Mouse (Mus musculus) neural tube, embryonic 11.5 days (tissue): ENCODE measurements at regions not wholly inside any gene's neighbourhood (a gene's known extent, or its start where the extent isn't known, plus 50 kb on each side); places are given as distances from the start of the nearest gene placed in this dataset.

Experiments used
- ATAC-seq: fragments of 200-750 bp; cut with Nextera tagmentation; 2 replicates; pipeline ENCODE4 v1.8.0; 2017; ENCODE audit warnings: moderate number of reproducible peaks, mild to moderate bottlenecking, moderate TSS enrichment, moderate library complexity; ENCODE audit not compliant: insufficient read depth, low FRiP score, low TSS enrichment
- DNase-seq: peaks from one replicate; pipeline ENCODE4 v3.0.0-alpha.2; 2015; ENCODE audit warnings: low spot score
- H3K27ac ChIP-seq: fragments of 300-500 bp; sonication (generic); 2 replicates; pipeline ENCODE4 v1.5.1; 2014; ENCODE audit warnings: low read depth, mild to moderate bottlenecking, low read length
- H3K27me3 ChIP-seq: fragments of 300-500 bp; sonication (generic); 2 replicates; pipeline ENCODE4 v1.6.1; 2014; ENCODE audit warnings: mild to moderate bottlenecking, low read length, mixed read lengths; ENCODE audit not compliant: control insufficient read depth, insufficient read depth
- H3K36me3 ChIP-seq: fragments of 300-500 bp; sonication (generic); 2 replicates; pipeline ENCODE4 v1.6.1; 2014; ENCODE audit warnings: mild to moderate bottlenecking, low read length, moderate library complexity, mixed read lengths; ENCODE audit not compliant: control insufficient read depth, insufficient read depth
- H3K4me1 ChIP-seq: fragments of 300-500 bp; sonication (generic); 2 replicates; pipeline ENCODE4 v1.6.1; 2014; ENCODE audit warnings: low read length, mixed read lengths; ENCODE audit not compliant: control insufficient read depth, insufficient read depth
- H3K4me2 ChIP-seq: fragments of 300-500 bp; sonication (generic); 2 replicates; pipeline ENCODE4 v1.6.1; 2014; ENCODE audit warnings: low read depth, mild to moderate bottlenecking, moderate library complexity
- H3K4me3 ChIP-seq: fragments of 300-500 bp; sonication (generic); 2 replicates; pipeline ENCODE4 v1.5.1; 2014; ENCODE audit warnings: low read depth, low read length
- H3K9ac ChIP-seq: fragments of 300-500 bp; sonication (generic); 2 replicates; pipeline ENCODE4 v1.6.1; 2014; ENCODE audit warnings: mild to moderate bottlenecking, low read length
- H3K9me3 ChIP-seq: fragments of 300-500 bp; sonication (generic); 2 replicates; pipeline ENCODE4 v1.6.1; 2016; ENCODE audit warnings: low read length; ENCODE audit not compliant: control insufficient read depth
- WGBS: fragments of 180-500 bp; shearing (Covaris S2); extraction: QIAGEN DNeasy Blood & Tissue Kit; methylation state at CpG from one replicate; pipeline ENCODE4 v1.1.7; 2014; 5-methylcytosine and 5-hydroxymethylcytosine counted together

DNA sequence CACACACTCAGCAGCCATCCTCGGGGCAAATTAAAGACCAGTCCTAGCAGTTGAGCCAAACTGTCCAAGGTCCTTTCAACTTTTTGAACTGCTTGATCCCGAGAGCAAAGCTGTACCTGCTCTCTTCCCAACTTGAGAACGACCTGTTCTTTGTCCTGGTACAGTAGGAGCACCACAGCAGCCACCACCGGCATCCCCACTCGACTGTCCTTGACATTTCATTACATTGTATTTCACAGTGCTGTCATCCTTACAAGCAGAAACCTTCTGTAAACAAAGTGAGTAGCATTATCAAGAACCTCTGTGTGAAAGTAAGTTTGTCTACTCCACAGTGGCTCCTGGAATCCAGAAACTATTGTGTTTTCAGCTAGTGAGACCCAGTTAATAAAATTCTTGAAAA, 240.2 kb upstream of the Zfp462 start:
- Histone ChIP-seq H3K36me3 (no peaks in the 10 kb centered on the region), H3K4me2 (no peak overlapping the region), H3K9ac (no peak overlapping the region), H3K27me3 (no peaks in the 10 kb centered on the region), H3K4me3 (no peak overlapping the region), H3K9me3 (no peaks in the 10 kb centered on the region), H3K27ac (no peak overlapping the region), H3K4me1 (no peaks in the 10 kb centered on the region)
- 80% methylated on average over 5 of the region's 5 CpGs for WGBS
- DNase-seq (no peak), ATAC-seq (no peak)

DNA sequence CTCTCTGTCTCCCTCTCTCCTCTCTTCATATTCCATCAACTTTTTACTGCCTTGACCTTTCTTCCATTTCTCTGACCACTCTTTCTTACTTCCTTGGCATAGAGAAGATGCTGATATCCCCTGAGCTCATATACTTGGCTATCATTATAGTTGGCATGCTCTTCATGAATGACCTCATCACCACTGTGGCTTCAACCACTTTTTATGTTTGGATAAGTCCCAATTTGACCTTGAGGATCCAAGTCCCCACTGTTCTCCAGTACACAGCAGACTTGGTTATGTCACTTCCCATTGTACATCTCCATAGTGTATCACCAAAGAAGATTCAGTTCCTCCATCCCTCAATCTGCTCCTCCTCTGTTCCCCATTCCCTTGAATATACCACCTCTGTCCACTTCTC, 235.1 kb upstream of the Zfp462 start:
- ATAC-seq (no peak), DNase-seq (no peak)
- no peak overlapping the region for H3K27ac ChIP-seq
- no peak overlapping the region for H3K4me2 ChIP-seq
- H3K4me1 ChIP-seq: no peaks in the 10 kb centered on the region
- no peak overlapping the region for H3K9ac ChIP-seq
- no peaks in the 10 kb centered on the region for H3K9me3 ChIP-seq
- H3K36me3 ChIP-seq: no peaks in the 10 kb centered on the region
- H3K4me3 ChIP-seq: no peak overlapping the region
- no peaks in the 10 kb centered on the region for H3K27me3 ChIP-seq

DNA sequence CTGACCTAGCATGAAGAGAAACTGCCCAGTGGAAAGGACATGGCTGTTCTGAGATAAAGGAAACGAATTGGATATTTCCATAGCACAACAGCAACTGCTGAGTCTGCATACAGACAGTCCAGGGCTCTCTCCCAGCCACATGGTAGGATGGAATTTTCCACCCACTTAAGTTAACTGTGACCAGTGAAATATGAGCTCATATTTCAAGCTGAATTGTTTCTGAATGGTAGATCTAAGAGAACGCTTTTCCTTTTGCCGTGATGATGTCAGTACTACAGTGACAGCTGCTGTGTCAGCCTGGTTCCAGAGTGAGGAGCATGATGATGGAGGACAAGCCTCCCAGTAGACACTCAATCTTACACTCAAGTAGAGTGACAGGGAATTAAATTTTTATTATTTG, 231.9 kb upstream of the Zfp462 start:
- Histone ChIP-seq H3K36me3 (no peaks in the 10 kb centered on the region), H3K4me1 (no peaks in the 10 kb centered on the region), H3K4me3 (no peak overlapping the region), H3K9ac (no peak overlapping the region), H3K9me3 (no peaks in the 10 kb centered on the region), H3K4me2 (no peak overlapping the region), H3K27ac (no peak overlapping the region), H3K27me3 (no peaks in the 10 kb centered on the region)
- ATAC-seq: no peak
- no peak for DNase-seq
- 50% methylated on average over 3 of the region's 3 CpGs for WGBS

DNA sequence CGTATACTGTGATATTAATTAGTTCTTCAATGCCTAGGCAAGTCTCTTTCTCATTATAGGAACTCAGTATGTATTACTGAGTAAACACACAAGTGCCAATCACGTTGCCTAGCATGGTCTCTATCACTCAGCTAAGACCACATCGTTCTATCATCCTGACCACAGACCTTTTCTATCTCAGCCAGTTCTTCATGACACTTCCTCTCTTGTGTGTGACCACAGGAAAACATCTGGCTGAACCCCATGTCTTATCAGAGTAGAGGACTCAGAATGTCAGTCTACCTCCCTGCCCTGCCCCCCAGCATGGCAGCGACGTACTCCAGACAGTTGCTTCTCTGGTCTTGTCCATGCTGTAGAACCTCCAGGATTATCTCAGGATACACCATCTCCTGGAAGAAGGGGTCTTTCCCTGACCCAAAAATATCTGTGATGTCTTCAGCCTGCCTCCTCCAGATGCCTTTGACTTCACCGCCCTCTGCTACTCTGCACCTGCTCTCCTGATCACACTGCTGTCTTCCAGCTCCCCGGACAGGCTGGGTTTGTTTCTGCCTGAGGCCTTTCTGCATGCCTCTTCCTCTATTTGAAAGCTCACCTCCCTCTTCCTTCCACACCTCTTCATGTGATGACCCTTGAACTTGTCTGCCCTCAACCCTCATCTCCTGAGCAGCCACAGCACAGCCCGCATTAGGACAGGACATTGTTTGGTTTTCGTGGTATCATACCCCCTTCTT, 230.1 kb upstream of the Zfp462 start:
- WGBS: 86% methylated on average over 9 of the region's 9 CpGs
- H3K9me3 ChIP-seq: no peaks in the 10 kb centered on the region
- ATAC-seq: no peak

DNA sequence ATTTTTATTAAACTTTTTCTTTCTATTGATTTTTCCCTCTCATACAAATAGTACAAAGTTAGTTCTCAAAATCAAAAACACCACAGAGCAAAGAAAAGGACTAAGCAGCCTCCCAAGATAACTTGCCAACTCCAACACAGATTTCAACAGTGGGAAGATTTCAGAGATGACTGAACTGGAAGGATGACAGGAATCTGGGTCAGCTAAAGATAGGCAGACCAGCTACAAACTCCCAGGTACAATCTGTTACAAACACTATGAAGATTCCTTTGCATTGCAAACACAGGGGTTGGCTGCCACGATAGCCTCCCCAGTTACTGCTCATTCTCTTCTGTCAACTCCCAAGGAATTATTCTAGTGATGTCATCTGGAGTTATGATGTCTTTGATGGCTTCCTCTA, 226.8 kb upstream of the Zfp462 start:
- Histone ChIP-seq H3K36me3 (no peaks in the 10 kb centered on the region), H3K9ac (no peak overlapping the region), H3K27ac (no peak overlapping the region), H3K9me3 (no peaks in the 10 kb centered on the region), H3K27me3 (no peaks in the 10 kb centered on the region), H3K4me3 (no peak overlapping the region), H3K4me1 (no peaks in the 10 kb centered on the region), H3K4me2 (no peak overlapping the region)
- ATAC-seq (no peak), DNase-seq (no peak)
- WGBS: 59% methylated on average over 1 of the region's 1 CpGs

More for the DNA sequence above, 230.1 kb upstream of the Zfp462 start:
- no peaks in the 10 kb centered on the region for H3K36me3 ChIP-seq
- no peak overlapping the region for H3K27ac ChIP-seq
- H3K4me3 ChIP-seq: no peak overlapping the region
- H3K4me2 ChIP-seq: no peak overlapping the region
- no peak overlapping the region for H3K9ac ChIP-seq
- no peak for DNase-seq
- H3K4me1 ChIP-seq: no peaks in the 10 kb centered on the region
- no peaks in the 10 kb centered on the region for H3K27me3 ChIP-seq

DNA sequence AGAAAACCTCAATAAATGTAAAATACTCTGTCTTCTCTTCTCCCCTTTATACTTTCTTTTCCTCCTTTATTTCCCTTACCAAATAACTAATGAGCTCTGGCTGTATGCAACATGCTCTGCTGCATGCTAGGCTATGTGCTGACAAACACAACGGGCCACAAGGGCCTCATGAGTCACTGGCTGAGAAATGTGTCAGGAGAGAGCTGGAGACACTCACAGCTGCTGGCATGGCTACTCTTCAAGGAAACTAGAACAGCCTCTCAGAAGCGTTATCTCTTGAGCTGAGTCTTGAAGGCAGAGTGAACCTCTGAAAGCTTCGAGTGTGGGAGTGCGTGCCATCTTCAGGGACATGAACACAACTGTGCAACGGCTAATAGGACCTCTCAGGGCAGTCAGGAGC, 205.8 kb upstream of the Zfp462 start:
- Histone ChIP-seq H3K9me3 (no peaks in the 10 kb centered on the region), H3K4me3 (no peak overlapping the region), H3K27ac (no peak overlapping the region), H3K36me3 (no peaks in the 10 kb centered on the region), H3K4me2 (no peak overlapping the region), H3K4me1 (no peaks in the 10 kb centered on the region), H3K27me3 (no peaks in the 10 kb centered on the region), H3K9ac (no peak overlapping the region)
- ATAC-seq: no peak
- 84% methylated on average over 5 of the region's 5 CpGs for WGBS
- DNase-seq: no peak

DNA sequence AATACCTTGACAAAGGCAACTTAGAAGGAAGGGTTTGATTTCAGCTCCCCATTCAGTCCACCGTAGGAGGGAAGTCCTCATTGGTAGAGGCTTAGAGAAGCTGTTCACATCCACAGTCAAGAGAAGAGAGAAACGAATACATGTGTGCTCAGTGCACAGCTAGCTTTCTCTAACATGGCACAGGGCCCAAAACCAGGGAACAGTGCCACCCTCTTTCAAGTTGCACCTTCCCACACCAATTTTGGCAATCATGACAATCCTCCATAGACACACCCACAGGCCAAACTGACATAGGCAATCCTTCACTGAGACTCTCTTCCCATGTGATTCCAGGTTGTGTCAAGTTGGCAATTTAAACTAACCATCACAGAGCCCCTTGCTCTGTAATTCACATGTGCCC, 193.4 kb upstream of the Zfp462 start:
- Histone ChIP-seq H3K4me3 (no peak overlapping the region), H3K4me2 (no peak overlapping the region), H3K4me1 (no peaks in the 10 kb centered on the region), H3K27ac (no peak overlapping the region), H3K9ac (no peak overlapping the region), H3K9me3 (no peaks in the 10 kb centered on the region), H3K27me3 (no peaks in the 10 kb centered on the region), H3K36me3 (no peaks in the 10 kb centered on the region)
- 87% methylated on average over 2 of the region's 2 CpGs for WGBS
- no peak for ATAC-seq
- no peak for DNase-seq

DNA sequence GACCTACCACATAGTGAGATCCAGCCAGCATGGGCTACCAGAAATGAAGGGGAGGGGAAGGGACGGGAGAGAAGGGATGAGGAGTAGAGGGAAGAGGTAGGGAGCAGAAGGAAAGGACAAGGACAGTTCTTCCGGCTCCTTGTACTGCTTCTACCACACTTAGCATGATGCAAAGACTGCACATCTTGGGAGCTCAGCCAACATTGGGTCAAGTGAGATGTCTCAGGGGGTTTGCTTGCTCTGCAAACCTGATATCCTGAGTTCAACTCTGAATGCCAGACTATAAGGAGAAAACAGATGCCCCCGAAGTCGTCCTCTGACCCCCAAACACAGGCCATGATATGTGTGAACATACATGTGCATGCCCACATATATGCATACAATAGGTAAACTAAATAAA, 188.4 kb upstream of the Zfp462 start:
- Histone ChIP-seq H3K27ac (no peak overlapping the region), H3K4me2 (no peak overlapping the region), H3K9ac (no peak overlapping the region), H3K4me1 (no peaks in the 10 kb centered on the region), H3K9me3 (no peaks in the 10 kb centered on the region), H3K4me3 (no peak overlapping the region), H3K27me3 (no peaks in the 10 kb centered on the region), H3K36me3 (no peaks in the 10 kb centered on the region)
- ATAC-seq (no peak), DNase-seq (no peak)
- whole genome bisulfite sequencing: 82% methylated on average over 4 of the region's 4 CpGs

DNA sequence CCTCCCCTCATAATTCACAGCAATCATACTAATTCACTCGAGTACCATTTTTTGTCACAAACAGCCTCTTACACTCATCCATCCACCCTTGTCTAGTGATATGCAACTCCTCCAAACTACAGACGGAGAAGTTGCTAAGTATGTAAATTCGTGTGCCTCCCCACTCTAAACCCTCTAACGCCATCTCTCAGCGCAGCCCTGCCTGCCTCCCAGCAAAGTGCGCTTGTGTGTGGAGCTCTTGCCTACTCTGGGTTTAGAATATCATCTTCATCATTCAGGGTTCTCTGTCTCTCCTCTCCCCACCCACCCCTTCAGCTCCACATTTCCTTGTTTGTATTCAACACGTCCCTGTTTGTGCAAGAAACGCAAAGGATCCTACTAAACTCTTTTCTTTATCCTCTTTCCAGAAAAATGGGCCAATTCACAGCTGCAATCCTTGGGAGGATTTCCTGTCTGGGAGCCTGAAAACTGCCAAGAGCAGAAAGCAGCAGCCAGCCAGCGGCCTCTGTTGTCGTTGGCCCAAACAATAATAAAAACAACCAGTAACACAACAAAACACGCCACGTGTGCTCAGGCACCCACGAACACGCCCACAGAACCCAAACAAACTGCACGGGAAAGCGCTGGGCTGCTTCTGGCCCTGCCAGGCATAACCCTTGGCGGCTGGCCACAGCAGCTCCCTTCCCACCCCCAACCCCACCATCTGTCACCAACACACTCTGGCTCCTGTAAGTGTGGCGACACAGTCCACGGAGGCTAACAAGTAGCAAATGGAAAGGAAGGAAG, 186.9 kb upstream of the Zfp462 start:
- DNase-seq: peak; percentile 51
- no peak overlapping the region for H3K27ac ChIP-seq

More for the DNA sequence above, 186.9 kb upstream of the Zfp462 start:
- Histone ChIP-seq H3K9me3 (no peaks in the 10 kb centered on the region), H3K4me1 (no peaks in the 10 kb centered on the region), H3K4me2 (no peak overlapping the region), H3K27me3 (no peaks in the 10 kb centered on the region), H3K9ac (no peak overlapping the region), H3K4me3 (no peak overlapping the region), H3K36me3 (no peaks in the 10 kb centered on the region)
- WGBS: 49% methylated on average over 19 of the region's 19 CpGs
- 0 out of 2 replicates have a peak, but pooled peaks have one; percentile 55 for ATAC-seq
